ENCODE assay signal across 14 mouse cellular contexts in genomic region chr10:71062151-71062550, GRCm38 (mm10).
DNase-seq lines count a peak whose midpoint lies in the region; ATAC-seq lines count a peak whose summit lies in the region.
"Had no signal": no experiment of that assay in that cellular context is flagged by ENCODE, and none has a peak within 500 bp of the region (broad histone marks: within the 10 kb centered on the region; RNA-seq: fewer than 3 reads in every experiment).

No protein-coding gene starts in this region.

- no peak for ATAC-seq in hindbrain, embryonic 11.5 days (ENCODE audit: low FRiP score)

- no peaks in the 10 kb centered on the region for H3K27me3 ChIP-seq in hindbrain, embryonic 11.5 days (ENCODE audit: control insufficient read depth, insufficient read depth, low read length)

- intact Hi-C loops in heart, postnatal 25 days (cut with DNase I), result loop anchor here (5.0 kb wide), 2 partner anchors 35 to 60 kb away; no protein-coding TSS in a partner anchor
- intact Hi-C loops in left cerebral cortex, postnatal 4 days (cut with DNase I), result no loop called here

- H3K4me2 ChIP-seq in hindbrain, embryonic 11.5 days (replicated peaks; ENCODE audit: low read depth, low read length), result no peak overlapping the region
- H3K4me2 ChIP-seq: hindbrain, embryonic 14.5 days; midbrain, embryonic 11.5 days had no signal

- H3K9ac ChIP-seq in hindbrain, embryonic 11.5 days (ENCODE audit: low read depth, low read length), result no peak overlapping the region
- H3K9ac ChIP-seq: hindbrain, embryonic 14.5 days had no signal

- H3K4me1 ChIP-seq in hindbrain, embryonic 11.5 days (replicated peaks; ENCODE audit: control insufficient read depth, insufficient read depth, low read length), result no peaks in the 10 kb centered on the region

- no peak overlapping the region for H3K27ac ChIP-seq in hindbrain, embryonic 11.5 days (ENCODE audit: low read depth, low read length)
- H3K27ac ChIP-seq: hindbrain, embryonic 14.5 days had no signal

- DNase-seq in gastrocnemius, adult 18-20 months (ENCODE audit: low spot score), result peak; percentile 58
- DNase-seq in gastrocnemius, postnatal 4 days (ENCODE audit: low spot score in 2 of 2), result no peak
- DNase-seq in lung, postnatal 10 days, result peak; percentile 51
- no peak for DNase-seq in lung, postnatal 4 days
- peak; percentile 27 for DNase-seq in heart, postnatal 25 days (ENCODE audit: low spot score)
- DNase-seq in spleen, postnatal 14 days (ENCODE audit: low spot score in 2 of 2), result no peak
- DNase-seq in hindbrain, embryonic 11.5 days (ENCODE audit: low spot score), result no peak
- no peak for DNase-seq in left cerebral cortex, postnatal 4 days
- DNase-seq: B cell, adult 2 months; retina, postnatal 1 day had no signal

- H3K36me3 ChIP-seq in hindbrain, embryonic 11.5 days (ENCODE audit: control insufficient read depth, insufficient read depth, low read length), result no peaks in the 10 kb centered on the region
- H3K36me3 ChIP-seq: G1E had no signal

- no peaks in the 10 kb centered on the region for H3K9me3 ChIP-seq in hindbrain, embryonic 11.5 days (ENCODE audit: control insufficient read depth, low read length)

- no peak overlapping the region for H3K4me3 ChIP-seq in hindbrain, embryonic 11.5 days (ENCODE audit: low read depth, low read length)
- H3K4me3 ChIP-seq: erythroblast, embryonic 14.5 days had no signal

- WGBS in hindbrain, embryonic 11.5 days, result 81% methylated on average over 6 of the region's 6 CpGs

Comparison
In these comparisons a context has a peak if more than half of its experiments do, and no peak if none do; other contexts are left out.
1. DNase-seq: peak in gastrocnemius, adult 18-20 months (single experiment), lung, postnatal 10 days (single experiment) and heart, postnatal 25 days (single experiment); none in gastrocnemius, postnatal 4 days (0 of 2), lung, postnatal 4 days (0 of 2), spleen, postnatal 14 days (0 of 2), hindbrain, embryonic 11.5 days (single experiment) and left cerebral cortex, postnatal 4 days (single experiment).